Mouse (Mus musculus) liver, postnatal 0 days (tissue): ENCODE results near the gene Rtn4ip1.

ENCODE experiments used
- CTCF ChIP-seq: sonication (generic); IDR thresholded peaks from 2 replicates; pipeline ENCODE4 v1.5.1; 2016; ENCODE audit warnings: antibody characterized with exemption, low read depth
- EP300 ChIP-seq: IDR thresholded peaks from 2 replicates; pipeline ENCODE4 v1.6.1; 2016; ENCODE audit warnings: antibody characterized with exemption, low read depth, mild to moderate bottlenecking

DNA sequence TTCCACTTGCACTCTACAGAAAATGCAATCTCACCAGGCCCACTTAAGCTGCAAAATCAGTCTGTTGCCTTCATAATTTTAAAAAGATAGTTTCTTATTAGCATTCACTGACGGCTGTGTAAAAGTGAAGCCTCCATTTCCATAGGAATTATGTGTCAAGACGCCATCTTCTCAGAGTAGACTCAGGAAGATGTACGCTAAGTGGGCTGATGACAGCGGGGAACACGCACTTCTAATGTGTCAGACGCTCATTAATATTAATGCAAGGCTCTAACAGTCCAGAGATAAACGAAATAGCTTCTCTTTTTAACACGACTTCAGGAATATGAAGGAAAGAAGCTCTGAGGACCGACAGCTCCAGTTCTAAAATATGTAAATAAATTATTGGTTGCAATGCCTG is 13.9 kb upstream of the Rtn4ip1 start:
- TF ChIP-seq EP300 (no peak), CTCF (no peak)
